Mouse (Mus musculus): ENCODE measurements at regions not wholly inside any gene's neighbourhood (a gene's known extent, or its start where the extent isn't known, plus 50 kb on each side); places are given as distances from the start of the nearest gene placed in this dataset.

- no peaks in the 10 kb centered on the region for H3K9me3 ChIP-seq (ENCODE audit: control insufficient read depth, insufficient read depth, low read depth, low read length)
- no peak overlapping the region for H3K4me3 ChIP-seq (ENCODE audit: insufficient read depth in 1 of 2, low read depth in 1 of 2, low read length in 2 of 2, poor library complexity in 1 of 2, severe bottlenecking in 1 of 2)
- in situ Hi-C loops (cut with MboI; ENCODE audit: low sequenced_read_pairs in 2 of 2, unreplicated experiment in 2 of 2) = no loop called here
- no peak for DNase-seq (ENCODE audit: low read depth, low spot score)
- H3K4me1 ChIP-seq (ENCODE audit: control insufficient read depth in 2 of 2, insufficient read depth in 2 of 2, low read length in 2 of 2, poor library complexity in 1 of 2) = no peaks in the 10 kb centered on the region
- no peak overlapping the region for H3K9ac ChIP-seq (ENCODE audit: insufficient read depth, low read depth, low read length, poor library complexity, severe bottlenecking)
- no peaks in the 10 kb centered on the region for H3K36me3 ChIP-seq (ENCODE audit: control insufficient read depth, insufficient read depth, low read length, poor library complexity, severe bottlenecking)
- no peak overlapping the region for H3K27ac ChIP-seq (ENCODE audit: insufficient read depth, low read depth, low read length, poor library complexity, severe bottlenecking)
- TF ChIP-seq CHD2 (IDR thresholded peaks at IDR 0.05; ENCODE audit: low read depth, low read length) (no peak), ZNF384 (IDR thresholded peaks at IDR 0.05; ENCODE audit: low read depth, low read length) (no peak), MAFK (IDR thresholded peaks at IDR 0.05; ENCODE audit: insufficient read depth, low read depth, low read length) (no peak), HCFC1 (IDR thresholded peaks at IDR 0.05; ENCODE audit: borderline replicate concordance, insufficient read depth, low read length) (no peak), ZC3H11A (IDR thresholded peaks at IDR 0.05; ENCODE audit: borderline replicate concordance, low read depth, low read length) (no peak)
These were observed 452.9 kb downstream of the Isl1 start for GRCm38 (mm10) chr13:115856632-115857031.

GRCm38 (mm10) chr13:115852689-115853356 lies 456.7 kb downstream of the Isl1 start:
- TF ChIP-seq HCFC1 (IDR thresholded peaks at IDR 0.05; ENCODE audit: borderline replicate concordance, insufficient read depth, low read length) (no peak), ZNF384 (IDR thresholded peaks at IDR 0.05; ENCODE audit: low read depth, low read length) (no peak), MAFK (IDR thresholded peaks at IDR 0.05; ENCODE audit: insufficient read depth, low read depth, low read length) (no peak), CHD2 (IDR thresholded peaks at IDR 0.05; ENCODE audit: low read depth, low read length) (no peak), ZC3H11A (IDR thresholded peaks at IDR 0.05; ENCODE audit: borderline replicate concordance, low read depth, low read length) (no peak)

GRCm38 (mm10) chr13:115843121-115843520 lies 466.4 kb downstream of the Isl1 start:
- no peak overlapping the region for H3K9ac ChIP-seq (ENCODE audit: insufficient read depth, low read depth, low read length, poor library complexity, severe bottlenecking)
- H3K4me3 ChIP-seq (ENCODE audit: insufficient read depth in 1 of 2, low read depth in 1 of 2, low read length in 2 of 2, poor library complexity in 1 of 2, severe bottlenecking in 1 of 2) = no peak overlapping the region
- H3K27ac ChIP-seq (ENCODE audit: insufficient read depth, low read depth, low read length, poor library complexity, severe bottlenecking) = no peak overlapping the region
- no peaks in the 10 kb centered on the region for H3K36me3 ChIP-seq (ENCODE audit: control insufficient read depth, insufficient read depth, low read length, poor library complexity, severe bottlenecking)
- no peak for DNase-seq (ENCODE audit: low read depth, low spot score)
- H3K4me1 ChIP-seq (ENCODE audit: control insufficient read depth in 2 of 2, insufficient read depth in 2 of 2, low read length in 2 of 2, poor library complexity in 1 of 2) = no peaks in the 10 kb centered on the region
- H3K9me3 ChIP-seq (ENCODE audit: control insufficient read depth, insufficient read depth, low read depth, low read length) = no peaks in the 10 kb centered on the region
- TF ChIP-seq HCFC1 (IDR thresholded peaks at IDR 0.05; ENCODE audit: borderline replicate concordance, insufficient read depth, low read length) (no peak), ZNF384 (IDR thresholded peaks at IDR 0.05; ENCODE audit: low read depth, low read length) (no peak)
- in situ Hi-C loops (cut with MboI; ENCODE audit: low sequenced_read_pairs in 2 of 2, unreplicated experiment in 2 of 2) = no loop called here

More at GRCm38 (mm10) chr13:115852689-115853356, 456.7 kb downstream of the Isl1 start:
- Histone ChIP-seq H3K27ac (ENCODE audit: insufficient read depth, low read depth, low read length, poor library complexity, severe bottlenecking) (no peak overlapping the region), H3K36me3 (ENCODE audit: control insufficient read depth, insufficient read depth, low read length, poor library complexity, severe bottlenecking) (no peaks in the 10 kb centered on the region), H3K9ac (ENCODE audit: insufficient read depth, low read depth, low read length, poor library complexity, severe bottlenecking) (no peak overlapping the region), H3K4me3 (ENCODE audit: insufficient read depth in 1 of 2, low read depth in 1 of 2, low read length in 2 of 2, poor library complexity in 1 of 2, severe bottlenecking in 1 of 2) (no peak overlapping the region), H3K4me1 (ENCODE audit: control insufficient read depth in 2 of 2, insufficient read depth in 2 of 2, low read length in 2 of 2, poor library complexity in 1 of 2) (no peaks in the 10 kb centered on the region), H3K9me3 (ENCODE audit: control insufficient read depth, insufficient read depth, low read depth, low read length) (no peaks in the 10 kb centered on the region)
- in situ Hi-C loops (cut with MboI; ENCODE audit: low sequenced_read_pairs in 2 of 2, unreplicated experiment in 2 of 2) = no loop called here
- no peak for DNase-seq (ENCODE audit: low read depth, low spot score)

- no peaks in the 10 kb centered on the region for H3K4me1 ChIP-seq (ENCODE audit: control insufficient read depth in 2 of 2, insufficient read depth in 2 of 2, low read length in 2 of 2, poor library complexity in 1 of 2)
- TF ChIP-seq MAFK (IDR thresholded peaks at IDR 0.05; ENCODE audit: insufficient read depth, low read depth, low read length) = no peak
- TF ChIP-seq ZC3H11A (IDR thresholded peaks at IDR 0.05; ENCODE audit: borderline replicate concordance, low read depth, low read length) = no peak
- no peak for TF ChIP-seq CHD2 (IDR thresholded peaks at IDR 0.05; ENCODE audit: low read depth, low read length)
- TF ChIP-seq HCFC1 (IDR thresholded peaks at IDR 0.05; ENCODE audit: borderline replicate concordance, insufficient read depth, low read length) = no peak
- TF ChIP-seq ZNF384 (IDR thresholded peaks at IDR 0.05; ENCODE audit: low read depth, low read length) = no peak
- H3K4me3 ChIP-seq (ENCODE audit: insufficient read depth in 1 of 2, low read depth in 1 of 2, low read length in 2 of 2, poor library complexity in 1 of 2, severe bottlenecking in 1 of 2) = no peak overlapping the region
- in situ Hi-C loops (cut with MboI; ENCODE audit: low sequenced_read_pairs in 2 of 2, unreplicated experiment in 2 of 2) = no loop called here
- H3K36me3 ChIP-seq (ENCODE audit: control insufficient read depth, insufficient read depth, low read length, poor library complexity, severe bottlenecking) = no peaks in the 10 kb centered on the region
- H3K9me3 ChIP-seq (ENCODE audit: control insufficient read depth, insufficient read depth, low read depth, low read length) = no peaks in the 10 kb centered on the region
- no peak overlapping the region for H3K27ac ChIP-seq (ENCODE audit: insufficient read depth, low read depth, low read length, poor library complexity, severe bottlenecking)
- no peak for DNase-seq (ENCODE audit: low read depth, low spot score)
- H3K9ac ChIP-seq (ENCODE audit: insufficient read depth, low read depth, low read length, poor library complexity, severe bottlenecking) = no peak overlapping the region
These were observed 473.2 kb downstream of the Isl1 start for GRCm38 (mm10) chr13:115836203-115836768.
